Mouse (Mus musculus) intestine, postnatal 0 days (tissue): Measurements from ENCODE around the gene Actr5. TPM values are rescaled to one million over a fixed set of nuclear protein-coding genes. Genes with fewer than 3 reads are reported as not detected.

Experiments used
- ATAC-seq: fragments of 200-750 bp; cut with Nextera tagmentation; 2 replicates; pipeline ENCODE4 v1.8.0; 2017; ENCODE audit warnings: mild to moderate bottlenecking, moderate TSS enrichment, moderate library complexity
- H3K27ac ChIP-seq: fragments of 300-500 bp; sonication (generic); 2 replicates; pipeline ENCODE4 v1.5.1; 2014; ENCODE audit warnings: mild to moderate bottlenecking, low read depth, low read length, moderate library complexity
- H3K27me3 ChIP-seq: fragments of 300-500 bp; sonication (generic); replicated peaks from 2 replicates; pipeline ENCODE4 v1.6.1; 2014; ENCODE audit warnings: low read length, mixed read lengths; ENCODE audit not compliant: control insufficient read depth, insufficient read depth
- H3K36me3 ChIP-seq: fragments of 300-500 bp; sonication (generic); 2 replicates; pipeline ENCODE4 v1.6.1; 2014; ENCODE audit warnings: mild to moderate bottlenecking, moderate library complexity; ENCODE audit not compliant: control insufficient read depth, insufficient read depth
- H3K4me1 ChIP-seq: fragments of 300-500 bp; sonication (generic); replicated peaks from 2 replicates; pipeline ENCODE4 v1.6.1; 2014; ENCODE audit warnings: antibody characterized with exemption, low read length, mixed read lengths; ENCODE audit not compliant: control insufficient read depth, insufficient read depth
- H3K4me2 ChIP-seq: fragments of 300-500 bp; sonication (generic); replicated peaks from 2 replicates; pipeline ENCODE4 v1.6.1; 2014; ENCODE audit warnings: low read depth, mild to moderate bottlenecking, moderate library complexity
- H3K4me3 ChIP-seq: fragments of 300-500 bp; sonication (generic); 2 replicates; pipeline ENCODE4 v1.5.1; 2014; ENCODE audit warnings: low read depth, low read length
- H3K9ac ChIP-seq: fragments of 300-500 bp; sonication (generic); 2 replicates; pipeline ENCODE4 v1.6.1; 2014; ENCODE audit warnings: mild to moderate bottlenecking, low read depth, low read length
- H3K9me3 ChIP-seq: fragments of 300-500 bp; sonication (generic); 2 replicates; pipeline ENCODE4 v1.6.1; 2016; ENCODE audit warnings: mixed run types; ENCODE audit not compliant: control insufficient read depth
- CTCF ChIP-seq: sonication (generic); IDR thresholded peaks from 2 replicates; pipeline ENCODE4 v1.5.1; 2016; ENCODE audit warnings: low read depth, mild to moderate bottlenecking, control low read depth, antibody characterized with exemption, moderate library complexity
- WGBS: fragments of 180-500 bp; shearing (Covaris S2); extraction: QIAGEN DNeasy Blood & Tissue Kit; methylation state at CpG from one replicate; pipeline ENCODE4 v1.1.7; 2014; 5-methylcytosine and 5-hydroxymethylcytosine counted together
- polyA plus RNA-seq: library from polyadenylated mRNA; unstranded; fragments of >200 nt; fragmentation: Nextera tagmentation; extraction: Ambion mirVana; gene quantifications from 2 replicates; pipeline ENCODE4 v1.2.1, GENCODE M21; 2015

Gene Actr5
- polyA plus RNA-seq, 1 experiment from 2014 or later, result 3.7 TPM

DNA sequence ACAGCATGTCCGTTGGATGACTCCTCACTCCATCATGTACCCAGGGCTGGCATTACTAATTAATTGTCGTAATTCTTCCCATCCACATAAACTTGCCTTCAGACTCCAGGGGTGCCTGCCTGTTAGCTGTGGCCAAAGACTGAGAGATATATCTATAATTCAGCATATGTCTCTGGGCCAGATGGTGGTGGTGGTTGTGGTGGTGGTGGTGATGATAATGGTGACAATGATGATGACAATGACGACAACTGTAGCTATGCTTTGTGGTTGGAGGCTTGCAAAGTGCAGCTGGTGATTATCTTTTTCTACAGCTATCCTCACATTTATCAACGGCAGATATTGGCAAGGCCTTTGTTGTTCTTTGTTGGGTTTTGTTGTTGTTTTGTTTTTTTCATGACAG lies 31.3 kb upstream of the Actr5 start:
- Histone ChIP-seq H3K4me1 (no peaks in the 10 kb centered on the region), H3K4me2 (no peak overlapping the region), H3K36me3 (no peaks in the 10 kb centered on the region), H3K9ac (no peak overlapping the region), H3K27ac (no peak overlapping the region), H3K4me3 (no peak overlapping the region), H3K27me3 (peaks cover 8% of the 10 kb centered on the region; the same call in 1 of the 2 replicates), H3K9me3 (no peaks in the 10 kb centered on the region)
- 74% methylated on average over 4 of the region's 4 CpGs for WGBS
- no peak for TF ChIP-seq CTCF
- no peak for ATAC-seq

DNA sequence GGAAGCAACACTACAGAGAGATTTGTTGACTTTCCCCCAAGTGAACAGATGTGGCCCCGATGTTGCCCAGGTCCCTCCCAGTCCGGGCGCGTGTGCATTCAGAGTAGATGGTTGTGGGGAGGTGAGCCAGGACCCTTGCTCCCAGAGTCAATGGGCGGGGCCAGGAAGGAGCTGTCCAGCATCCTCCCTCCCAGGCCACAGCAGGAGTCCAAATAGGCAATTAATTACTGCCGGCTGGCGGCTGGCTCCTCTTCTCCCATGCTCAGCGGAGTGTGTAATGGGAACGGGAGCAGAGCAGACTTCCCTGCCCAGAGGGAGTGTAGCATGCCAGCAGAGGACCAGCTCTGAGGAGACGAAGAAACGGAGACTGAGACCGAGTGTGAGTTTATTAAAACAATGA lies 29.6 kb upstream of the Actr5 start:
- no peaks in the 10 kb centered on the region for H3K36me3 ChIP-seq
- TF ChIP-seq CTCF, result no peak
- ATAC-seq, result no peak
- no peak overlapping the region for H3K9ac ChIP-seq
- H3K27ac ChIP-seq, result no peak overlapping the region
- H3K4me2 ChIP-seq, result no peak overlapping the region
- peaks cover 8% of the 10 kb centered on the region; the same call in 1 of the 2 replicates for H3K27me3 ChIP-seq
- WGBS, result 1% methylated on average over 12 of the region's 12 CpGs
- no peak overlapping the region for H3K4me3 ChIP-seq
- H3K9me3 ChIP-seq, result no peaks in the 10 kb centered on the region
- no peaks in the 10 kb centered on the region for H3K4me1 ChIP-seq

DNA sequence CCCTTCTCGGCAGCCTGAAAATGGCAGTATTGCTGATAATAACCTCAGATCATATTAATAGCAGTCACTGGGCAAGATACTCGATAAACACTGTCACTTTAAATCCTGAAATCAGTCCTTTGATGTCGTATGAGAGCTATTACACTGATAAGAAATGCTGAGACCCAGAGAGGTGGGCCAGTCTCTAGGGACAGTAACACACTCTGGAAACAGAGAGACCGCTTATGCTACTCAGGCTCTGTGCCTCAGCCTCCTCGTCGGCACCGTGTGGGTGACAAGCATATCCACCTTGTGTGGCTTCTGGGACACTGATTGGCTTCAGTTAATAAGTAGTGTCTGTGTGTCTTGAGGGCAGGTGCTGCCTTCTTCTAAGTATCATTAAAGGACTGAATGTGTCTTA lies 29.1 kb upstream of the Actr5 start:
- Histone ChIP-seq H3K27ac (no peak overlapping the region), H3K9ac (no peak overlapping the region), H3K4me2 (no peak overlapping the region), H3K9me3 (no peaks in the 10 kb centered on the region), H3K4me1 (no peaks in the 10 kb centered on the region), H3K27me3 (peaks cover 8% of the 10 kb centered on the region; the same call in 1 of the 2 replicates), H3K4me3 (no peak overlapping the region), H3K36me3 (no peaks in the 10 kb centered on the region)
- TF ChIP-seq CTCF, result no peak
- 26% methylated on average over 7 of the region's 7 CpGs for WGBS
- no peak for ATAC-seq

DNA sequence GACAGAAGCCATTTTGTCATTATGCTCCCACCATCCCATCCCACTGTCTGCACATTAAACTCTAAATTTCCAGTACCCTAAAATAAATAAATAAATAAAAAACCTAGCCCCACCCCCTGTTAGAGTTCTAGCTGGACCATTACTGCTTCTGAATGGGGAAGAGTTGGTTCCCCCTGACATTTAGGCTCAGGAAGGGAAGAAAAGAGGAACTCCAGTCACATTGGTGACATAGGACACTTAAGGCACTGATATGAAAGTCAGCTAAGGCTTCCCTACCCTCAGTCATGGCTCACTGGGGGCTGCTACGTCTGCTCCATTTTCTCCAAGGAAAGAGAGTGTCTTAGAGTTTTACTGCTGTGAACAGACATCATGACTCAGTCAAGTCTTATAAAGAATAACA lies 27.9 kb upstream of the Actr5 start:
- Histone ChIP-seq H3K27me3 (peaks cover 13% of the 10 kb centered on the region; the same call in 1 of the 2 replicates), H3K4me1 (no peaks in the 10 kb centered on the region), H3K9me3 (no peaks in the 10 kb centered on the region), H3K4me2 (no peak overlapping the region), H3K27ac (no peak overlapping the region), H3K9ac (no peak overlapping the region), H3K36me3 (no peaks in the 10 kb centered on the region), H3K4me3 (no peak overlapping the region)
- no peak for TF ChIP-seq CTCF
- 50% methylated on average over 1 of the region's 1 CpGs for WGBS
- ATAC-seq, result no peak

DNA sequence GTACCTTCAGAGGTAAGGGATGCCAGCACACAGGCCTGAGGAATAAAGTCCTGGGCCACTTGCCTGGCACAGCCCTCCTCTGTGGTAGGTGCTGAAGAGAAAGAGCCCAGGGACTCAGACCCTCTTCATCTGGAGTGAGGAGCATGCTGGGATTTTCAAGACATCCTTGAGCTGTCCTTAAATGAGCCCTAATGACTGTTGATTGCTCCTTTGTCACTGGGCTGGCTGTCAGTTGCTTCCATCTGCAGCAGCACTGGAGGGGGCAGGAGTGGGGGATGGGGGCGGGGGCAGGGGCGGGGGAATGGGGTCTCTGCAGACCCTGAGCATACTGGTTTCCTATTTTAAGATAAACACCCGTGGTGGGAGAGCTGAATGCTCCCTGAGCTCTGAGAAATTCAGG lies 24.2 kb upstream of the Actr5 start:
- TF ChIP-seq CTCF, result no peak
- Histone ChIP-seq H3K27ac (no peak overlapping the region), H3K4me2 (no peak overlapping the region), H3K9ac (no peak overlapping the region), H3K9me3 (no peaks in the 10 kb centered on the region), H3K4me3 (no peak overlapping the region), H3K4me1 (no peaks in the 10 kb centered on the region), H3K27me3 (peaks cover 7% of the 10 kb centered on the region; the same call in 1 of the 2 replicates), H3K36me3 (no peaks in the 10 kb centered on the region)
- 38% methylated on average over 3 of the region's 3 CpGs for WGBS
- ATAC-seq, result no peak

DNA sequence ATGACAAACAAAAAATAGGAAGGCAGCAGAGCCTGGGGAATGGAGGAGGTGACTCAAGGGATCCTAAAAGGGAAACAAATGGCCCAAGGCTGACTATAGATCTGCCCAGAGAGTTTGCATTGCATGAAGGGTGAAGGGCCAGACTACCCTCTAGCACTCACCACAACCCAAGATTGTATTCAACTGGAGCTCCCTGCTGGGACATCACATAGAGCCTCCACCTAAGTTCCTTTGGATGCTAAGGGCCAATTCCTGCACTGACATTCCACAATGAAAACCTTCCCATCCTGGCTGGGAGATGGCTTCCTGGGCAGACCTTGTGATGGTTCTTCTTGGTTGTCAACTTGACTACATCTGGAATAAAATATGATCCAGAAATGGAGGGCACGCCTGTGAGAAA lies 23.4 kb upstream of the Actr5 start:
- Histone ChIP-seq H3K4me1 (no peaks in the 10 kb centered on the region), H3K27me3 (0 out of 2 replicates have a peak, but pooled peaks cover 8% of the 10 kb centered on the region), H3K4me3 (no peak overlapping the region), H3K4me2 (no peak overlapping the region), H3K9me3 (no peaks in the 10 kb centered on the region), H3K9ac (no peak overlapping the region), H3K36me3 (no peaks in the 10 kb centered on the region), H3K27ac (no peak overlapping the region)
- no peak for ATAC-seq
- 69% methylated on average over 1 of the region's 1 CpGs for WGBS
- no peak for TF ChIP-seq CTCF

DNA sequence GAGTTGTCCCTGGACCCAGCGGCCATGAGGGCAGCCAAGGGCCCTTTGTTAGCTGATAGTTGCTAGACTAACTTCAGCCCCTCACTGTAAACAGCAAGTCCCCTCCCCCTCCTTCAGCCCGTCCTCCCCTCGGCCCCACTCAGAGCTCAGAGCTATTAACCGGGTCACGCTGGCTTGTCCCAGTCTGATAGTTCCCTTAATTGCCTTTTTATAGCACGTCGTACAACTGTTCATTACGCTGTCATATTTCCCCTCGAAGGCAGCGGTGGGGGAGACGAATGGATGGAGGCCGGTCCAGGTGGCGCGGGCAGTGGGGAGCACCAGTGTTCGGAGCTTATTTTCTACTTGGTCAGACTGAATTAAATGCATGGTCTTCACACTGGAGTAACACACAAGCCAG lies 22.0 kb upstream of the Actr5 start:
- H3K4me1 ChIP-seq, result no peaks in the 10 kb centered on the region
- H3K27ac ChIP-seq, result no peak overlapping the region
- no peak overlapping the region for H3K4me2 ChIP-seq
- ATAC-seq, result no peak
- no peak overlapping the region for H3K9ac ChIP-seq
- WGBS, result 18% methylated on average over 15 of the region's 15 CpGs
- no peak overlapping the region for H3K4me3 ChIP-seq
- peaks cover 19% of the 10 kb centered on the region for H3K27me3 ChIP-seq
- H3K9me3 ChIP-seq, result no peaks in the 10 kb centered on the region
- no peak for TF ChIP-seq CTCF
- no peaks in the 10 kb centered on the region for H3K36me3 ChIP-seq
